Mouse (Mus musculus): Measurements from ENCODE around the gene Tbxas1. TPM values are rescaled to one million over a fixed set of nuclear protein-coding genes. Genes with fewer than 3 reads are reported as not detected.

Tbxas1 gene
- polyA plus RNA-seq, 1 experiment from 2014 or later, result 1.5 TPM

DNA sequence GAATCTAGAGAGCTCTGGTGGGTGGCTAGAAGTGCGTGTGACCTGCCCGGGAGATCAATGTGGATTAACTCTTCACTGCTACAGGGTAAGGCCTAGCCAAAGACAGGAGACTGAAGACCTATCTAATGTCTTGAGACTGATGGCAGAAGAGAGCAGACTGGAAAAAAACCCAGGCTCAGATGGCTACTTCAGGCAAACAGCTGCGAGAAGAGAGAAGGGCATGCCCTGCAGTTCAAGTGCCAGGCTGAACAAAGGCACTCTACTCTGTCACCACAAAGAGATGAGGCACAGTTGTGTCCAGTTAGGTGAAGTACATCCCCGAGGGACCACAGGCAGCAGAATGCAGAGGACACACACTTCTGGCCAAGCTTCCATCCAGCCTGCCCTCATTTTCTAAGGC lies 37.1 kb upstream of the Tbxas1 start:
- H3K9ac ChIP-seq (ENCODE audit: low read length), result no peak overlapping the region
- WGBS, result 75% methylated on average over 4 of the region's 4 CpGs

DNA sequence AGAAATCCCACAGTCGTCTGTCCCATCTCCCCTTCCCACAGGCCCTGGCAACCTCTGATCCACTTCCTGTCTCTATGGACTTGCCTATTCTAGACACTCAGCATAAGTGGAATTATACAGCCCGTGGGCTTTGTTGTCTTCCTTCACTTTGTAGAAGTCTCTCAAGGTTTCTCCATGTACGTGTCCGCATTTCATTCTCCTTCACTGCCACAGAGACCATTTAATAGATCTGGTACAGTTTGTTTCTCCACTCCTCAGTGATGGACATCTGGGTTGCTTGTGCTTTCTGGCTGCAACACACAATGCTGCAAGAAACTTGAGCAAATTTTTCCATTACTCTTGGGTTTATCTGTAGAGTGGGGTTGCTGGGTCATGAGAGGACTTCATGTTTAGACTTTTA lies 35.3 kb upstream of the Tbxas1 start:
- H3K4me3 ChIP-seq (ENCODE audit: low read depth, low read length), result no peak overlapping the region
- no peak overlapping the region for H3K4me2 ChIP-seq (ENCODE audit: low read depth, low read length, severe bottlenecking)
- no peak overlapping the region for H3K27ac ChIP-seq (ENCODE audit: low read depth, low read length)
- DNase-seq (ENCODE audit: low spot score) (no peak), ATAC-seq (replicated peaks; ENCODE audit: low FRiP score) (no peak)
- no peaks in the 10 kb centered on the region for H3K4me1 ChIP-seq (replicated peaks; ENCODE audit: control insufficient read depth, insufficient read depth, low read length)
- H3K27me3 ChIP-seq (ENCODE audit: control insufficient read depth, insufficient read depth, low read length), result no peaks in the 10 kb centered on the region
- H3K36me3 ChIP-seq (ENCODE audit: control insufficient read depth, insufficient read depth, low read length), result no peaks in the 10 kb centered on the region
- 81% methylated on average over 4 of the region's 4 CpGs for WGBS
- no peaks in the 10 kb centered on the region for H3K9me3 ChIP-seq (ENCODE audit: control insufficient read depth, low read length)
- no peak overlapping the region for H3K9ac ChIP-seq (ENCODE audit: low read length)

More for the DNA sequence above, 37.1 kb upstream of the Tbxas1 start:
- no peak overlapping the region for H3K4me3 ChIP-seq (ENCODE audit: low read depth, low read length)
- ATAC-seq (replicated peaks; ENCODE audit: low FRiP score), result no peak
- no peak overlapping the region for H3K27ac ChIP-seq (ENCODE audit: low read depth, low read length)
- no peaks in the 10 kb centered on the region for H3K9me3 ChIP-seq (ENCODE audit: control insufficient read depth, low read length)
- no peaks in the 10 kb centered on the region for H3K27me3 ChIP-seq (ENCODE audit: control insufficient read depth, insufficient read depth, low read length)
- no peak for DNase-seq (ENCODE audit: low spot score)
- no peaks in the 10 kb centered on the region for H3K4me1 ChIP-seq (replicated peaks; ENCODE audit: control insufficient read depth, insufficient read depth, low read length)
- H3K4me2 ChIP-seq (ENCODE audit: low read depth, low read length, severe bottlenecking), result no peak overlapping the region
- H3K36me3 ChIP-seq (ENCODE audit: control insufficient read depth, insufficient read depth, low read length), result no peaks in the 10 kb centered on the region

DNA sequence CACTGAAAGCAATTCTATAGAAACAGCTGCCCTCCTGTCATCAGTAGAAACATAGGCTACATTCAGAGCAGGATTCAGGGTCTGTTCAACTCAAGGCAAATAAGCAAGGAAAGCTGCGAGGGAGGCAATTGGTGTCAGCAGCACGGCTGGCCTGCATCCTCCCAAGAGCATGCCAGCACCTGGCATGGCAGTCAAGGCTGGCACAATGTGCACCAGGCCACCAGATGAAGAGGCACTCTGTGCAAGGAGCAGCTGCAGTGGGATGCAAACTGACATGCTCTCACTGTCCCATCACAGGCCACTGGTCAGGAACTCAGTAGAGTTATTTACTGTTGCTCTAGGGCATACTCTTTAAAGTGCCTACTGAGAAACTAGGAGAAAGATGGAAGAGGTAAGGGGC lies 34.8 kb upstream of the Tbxas1 start:
- H3K9me3 ChIP-seq (ENCODE audit: control insufficient read depth, low read length), result no peaks in the 10 kb centered on the region
- no peaks in the 10 kb centered on the region for H3K4me1 ChIP-seq (replicated peaks; ENCODE audit: control insufficient read depth, insufficient read depth, low read length)
- ATAC-seq (replicated peaks; ENCODE audit: low FRiP score), result no peak
- no peak overlapping the region for H3K27ac ChIP-seq (ENCODE audit: low read depth, low read length)
- no peak overlapping the region for H3K9ac ChIP-seq (ENCODE audit: low read length)
- H3K4me2 ChIP-seq (ENCODE audit: low read depth, low read length, severe bottlenecking), result no peak overlapping the region
- WGBS, result 87% methylated on average over 2 of the region's 2 CpGs
- H3K36me3 ChIP-seq (ENCODE audit: control insufficient read depth, insufficient read depth, low read length), result no peaks in the 10 kb centered on the region
- no peaks in the 10 kb centered on the region for H3K27me3 ChIP-seq (ENCODE audit: control insufficient read depth, insufficient read depth, low read length)
- DNase-seq (ENCODE audit: low spot score), result no peak
- H3K4me3 ChIP-seq (ENCODE audit: low read depth, low read length), result no peak overlapping the region

DNA sequence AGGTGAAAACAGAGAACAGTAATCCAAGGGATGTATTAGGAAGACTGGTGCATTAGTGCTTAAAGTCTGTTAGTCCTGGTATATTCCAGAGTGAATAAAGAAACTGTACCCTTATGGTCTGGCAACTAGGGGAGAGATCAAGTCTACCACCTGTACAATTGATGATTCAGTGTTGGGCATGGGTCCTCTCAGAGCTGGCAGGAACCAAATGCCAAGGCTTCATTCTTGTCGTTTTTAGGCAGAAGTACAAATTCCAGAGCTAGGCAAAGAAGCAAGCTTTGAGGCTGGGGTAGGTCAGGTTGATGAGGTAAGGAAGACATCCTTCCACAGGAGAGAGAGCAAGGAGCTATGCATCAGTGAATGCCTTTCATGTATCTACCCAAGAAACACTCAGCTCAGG lies 34.4 kb upstream of the Tbxas1 start:
- H3K36me3 ChIP-seq (ENCODE audit: control insufficient read depth, insufficient read depth, low read length), result no peaks in the 10 kb centered on the region
- H3K4me2 ChIP-seq (ENCODE audit: low read depth, low read length, severe bottlenecking), result no peak overlapping the region
- H3K9me3 ChIP-seq (ENCODE audit: control insufficient read depth, low read length), result no peaks in the 10 kb centered on the region
- no peak overlapping the region for H3K4me3 ChIP-seq (ENCODE audit: low read depth, low read length)
- DNase-seq (ENCODE audit: low spot score) (no peak), ATAC-seq (replicated peaks; ENCODE audit: low FRiP score) (no peak)
- H3K27me3 ChIP-seq (ENCODE audit: control insufficient read depth, insufficient read depth, low read length), result no peaks in the 10 kb centered on the region
- 83% methylated on average over 1 of the region's 1 CpGs for WGBS
- H3K9ac ChIP-seq (ENCODE audit: low read length), result no peak overlapping the region
- no peak overlapping the region for H3K27ac ChIP-seq (ENCODE audit: low read depth, low read length)
- H3K4me1 ChIP-seq (replicated peaks; ENCODE audit: control insufficient read depth, insufficient read depth, low read length), result no peaks in the 10 kb centered on the region

DNA sequence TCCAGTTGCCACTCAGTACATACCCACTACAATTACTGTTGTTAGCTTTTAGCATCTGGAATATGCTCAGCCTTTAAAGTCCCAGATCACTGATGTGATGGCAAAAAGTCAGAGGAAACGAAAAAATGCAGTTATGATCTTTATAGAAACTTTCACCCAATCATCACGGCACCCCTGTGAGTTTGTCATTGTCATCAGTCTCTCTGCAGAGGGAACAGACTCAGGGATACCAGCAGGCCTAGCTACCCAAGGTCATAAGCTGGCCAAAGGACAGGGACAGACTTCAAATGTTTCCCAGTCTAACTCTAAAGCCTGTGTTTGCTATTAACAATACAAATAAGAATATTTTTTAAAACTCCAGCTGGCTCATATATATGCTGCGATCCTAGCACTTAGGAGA lies 33.7 kb upstream of the Tbxas1 start:
- Histone ChIP-seq H3K36me3 (ENCODE audit: control insufficient read depth, insufficient read depth, low read length) (no peaks in the 10 kb centered on the region), H3K27me3 (ENCODE audit: control insufficient read depth, insufficient read depth, low read length) (no peaks in the 10 kb centered on the region), H3K4me3 (ENCODE audit: low read depth, low read length) (no peak overlapping the region), H3K4me2 (ENCODE audit: low read depth, low read length, severe bottlenecking) (no peak overlapping the region), H3K27ac (ENCODE audit: low read depth, low read length) (no peak overlapping the region), H3K9me3 (ENCODE audit: control insufficient read depth, low read length) (no peaks in the 10 kb centered on the region), H3K9ac (ENCODE audit: low read length) (no peak overlapping the region), H3K4me1 (replicated peaks; ENCODE audit: control insufficient read depth, insufficient read depth, low read length) (no peaks in the 10 kb centered on the region)
- ATAC-seq (replicated peaks; ENCODE audit: low FRiP score) (no peak), DNase-seq (ENCODE audit: low spot score) (no peak)
- WGBS, result 89% methylated on average over 3 of the region's 3 CpGs

DNA sequence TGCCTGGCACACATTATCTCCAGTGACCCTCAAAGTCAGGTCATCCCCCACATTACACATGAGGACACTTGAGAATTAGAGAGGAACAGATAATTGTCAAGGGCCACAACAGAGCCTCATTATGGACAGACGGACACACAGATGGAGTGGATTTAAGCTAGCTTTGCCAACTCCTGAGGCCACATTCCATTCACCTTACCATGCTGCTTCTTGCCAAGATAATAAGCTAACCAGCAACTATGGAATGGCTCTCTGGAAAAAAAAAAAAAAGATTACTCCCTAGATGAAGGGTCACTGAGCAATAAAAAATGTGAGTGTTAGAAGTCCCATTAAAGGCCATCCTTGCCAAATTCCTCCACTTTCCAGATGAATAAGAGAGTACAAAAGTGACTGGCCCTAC lies 30.1 kb upstream of the Tbxas1 start:
- H3K4me2 ChIP-seq (ENCODE audit: low read depth, low read length, severe bottlenecking), result no peak overlapping the region
- H3K27ac ChIP-seq (ENCODE audit: low read depth, low read length), result no peak overlapping the region
- peaks cover 8% of the 10 kb centered on the region for H3K4me1 ChIP-seq (replicated peaks; ENCODE audit: control insufficient read depth, insufficient read depth, low read length)
- H3K9me3 ChIP-seq (ENCODE audit: control insufficient read depth, low read length), result no peaks in the 10 kb centered on the region
- ATAC-seq (replicated peaks; ENCODE audit: low FRiP score) (no peak), DNase-seq (ENCODE audit: low spot score) (no peak)
- 38% methylated on average over 1 of the region's 1 CpGs for WGBS
- no peaks in the 10 kb centered on the region for H3K27me3 ChIP-seq (ENCODE audit: control insufficient read depth, insufficient read depth, low read length)
- no peaks in the 10 kb centered on the region for H3K36me3 ChIP-seq (ENCODE audit: control insufficient read depth, insufficient read depth, low read length)
- no peak overlapping the region for H3K4me3 ChIP-seq (ENCODE audit: low read depth, low read length)
- no peak overlapping the region for H3K9ac ChIP-seq (ENCODE audit: low read length)

DNA sequence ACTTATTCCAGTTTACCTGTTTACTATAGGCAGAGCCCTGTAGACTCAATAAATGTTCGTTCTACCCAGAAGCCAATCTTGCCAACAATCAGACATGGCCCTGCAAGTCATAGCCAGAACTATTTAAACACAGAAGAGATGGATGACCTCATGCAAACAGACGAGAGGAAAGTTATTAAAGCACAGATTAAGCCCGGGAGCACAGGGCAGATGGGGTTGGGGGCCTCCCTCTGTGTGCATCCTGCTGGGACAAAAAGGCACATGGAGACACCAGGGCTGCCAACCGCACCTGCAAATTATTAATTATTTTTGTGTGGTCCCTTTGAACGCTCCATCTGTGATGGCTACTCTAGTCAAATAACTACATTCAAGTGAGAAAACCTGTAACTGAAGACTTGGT lies 29.3 kb upstream of the Tbxas1 start:
- ATAC-seq (replicated peaks; ENCODE audit: low FRiP score) (no peak), DNase-seq (ENCODE audit: low spot score) (no peak)
- no peak overlapping the region for H3K27ac ChIP-seq (ENCODE audit: low read depth, low read length)
- peaks cover 8% of the 10 kb centered on the region for H3K4me1 ChIP-seq (replicated peaks; ENCODE audit: control insufficient read depth, insufficient read depth, low read length)
- WGBS, result 53% methylated on average over 5 of the region's 5 CpGs
- no peak overlapping the region for H3K4me2 ChIP-seq (ENCODE audit: low read depth, low read length, severe bottlenecking)
- H3K9ac ChIP-seq (ENCODE audit: low read length), result no peak overlapping the region
- no peaks in the 10 kb centered on the region for H3K9me3 ChIP-seq (ENCODE audit: control insufficient read depth, low read length)
- no peaks in the 10 kb centered on the region for H3K36me3 ChIP-seq (ENCODE audit: control insufficient read depth, insufficient read depth, low read length)
- no peak overlapping the region for H3K4me3 ChIP-seq (ENCODE audit: low read depth, low read length)
- no peaks in the 10 kb centered on the region for H3K27me3 ChIP-seq (ENCODE audit: control insufficient read depth, insufficient read depth, low read length)

DNA sequence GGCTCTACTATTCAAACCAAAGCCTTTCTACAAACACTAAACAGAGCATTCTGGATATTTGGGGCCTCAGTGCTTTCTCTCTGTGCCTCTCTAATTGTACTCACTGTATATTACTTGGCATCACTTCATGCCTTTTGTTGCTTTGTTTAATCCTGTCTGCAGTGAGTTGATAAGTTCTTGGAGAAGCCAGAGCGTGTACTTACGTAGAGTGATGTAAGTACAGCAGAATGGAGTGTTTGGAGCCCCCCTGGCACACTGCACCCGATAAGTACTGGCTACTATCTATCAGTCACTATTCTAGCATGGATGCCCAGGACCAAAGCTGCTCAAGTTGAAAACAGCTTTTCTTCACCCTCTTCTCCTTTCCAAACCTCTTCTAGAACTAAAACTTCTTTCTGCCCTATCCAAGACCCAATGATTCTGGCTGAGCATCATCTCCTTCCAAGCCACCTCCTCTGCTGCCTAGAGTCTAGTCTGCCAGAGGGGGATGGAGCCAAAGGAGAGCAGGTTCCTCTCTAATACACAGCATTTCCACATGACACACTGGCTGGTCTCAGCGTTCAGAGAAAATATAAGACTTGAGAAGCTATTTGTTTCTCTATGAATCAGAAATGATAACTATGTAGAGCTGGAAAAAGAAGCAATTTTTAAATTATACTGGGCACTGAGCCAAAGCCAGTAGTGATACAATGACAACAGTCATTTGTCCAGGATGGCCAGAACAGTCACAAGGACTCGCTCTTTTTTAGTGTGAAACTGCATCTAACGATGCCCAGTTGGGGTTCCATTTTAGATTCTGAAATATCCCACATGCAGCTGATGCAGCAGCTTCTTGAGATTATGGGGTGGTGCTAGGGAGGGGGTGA lies 28.6 kb upstream of the Tbxas1 start:
- Histone ChIP-seq H3K27me3 (ENCODE audit: control insufficient read depth, insufficient read depth, low read length) (no peaks in the 10 kb centered on the region), H3K9me3 (ENCODE audit: control insufficient read depth, low read length) (no peaks in the 10 kb centered on the region), H3K4me3 (ENCODE audit: low read depth, low read length) (no peak overlapping the region), H3K36me3 (ENCODE audit: control insufficient read depth, insufficient read depth, low read length) (no peaks in the 10 kb centered on the region), H3K9ac (ENCODE audit: low read length) (no peak overlapping the region), H3K27ac (ENCODE audit: low read depth, low read length) (no peak overlapping the region), H3K4me2 (ENCODE audit: low read depth, low read length, severe bottlenecking) (no peak overlapping the region), H3K4me1 (replicated peaks; ENCODE audit: control insufficient read depth, insufficient read depth, low read length) (peaks cover 8% of the 10 kb centered on the region)
- DNase-seq (ENCODE audit: low spot score), result no peak
- ATAC-seq (replicated peaks; ENCODE audit: low FRiP score), result no peak
- 77% methylated on average over 6 of the region's 6 CpGs for WGBS

DNA sequence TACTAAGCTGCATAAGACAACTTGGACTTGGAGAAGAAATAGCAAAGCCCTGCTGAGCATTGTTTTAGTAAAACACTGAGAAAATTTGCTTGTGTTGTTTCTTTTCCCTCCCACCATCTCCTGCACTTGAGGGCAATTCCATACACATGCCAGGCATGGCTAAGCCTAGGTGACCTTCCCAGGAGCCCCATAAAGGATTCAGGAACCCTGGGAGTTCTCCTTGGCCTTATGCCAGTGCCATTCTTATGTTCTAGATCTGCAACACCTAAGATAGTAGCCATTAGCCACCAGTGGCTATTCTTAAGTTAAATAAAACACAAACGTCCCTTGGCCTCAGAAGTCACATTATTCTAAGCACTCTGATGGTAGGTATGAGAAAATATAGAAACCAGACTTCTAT lies 27.8 kb upstream of the Tbxas1 start:
- H3K36me3 ChIP-seq (ENCODE audit: control insufficient read depth, insufficient read depth, low read length), result no peaks in the 10 kb centered on the region
- no peaks in the 10 kb centered on the region for H3K9me3 ChIP-seq (ENCODE audit: control insufficient read depth, low read length)
- H3K4me1 ChIP-seq (replicated peaks; ENCODE audit: control insufficient read depth, insufficient read depth, low read length), result peaks cover 8% of the 10 kb centered on the region
- no peak overlapping the region for H3K9ac ChIP-seq (ENCODE audit: low read length)
- H3K4me3 ChIP-seq (ENCODE audit: low read depth, low read length), result no peak overlapping the region
- DNase-seq (ENCODE audit: low spot score) (no peak), ATAC-seq (replicated peaks; ENCODE audit: low FRiP score) (no peak)
- H3K27ac ChIP-seq (ENCODE audit: low read depth, low read length), result no peak overlapping the region
- WGBS, result 71% methylated on average over 1 of the region's 1 CpGs
- H3K4me2 ChIP-seq (ENCODE audit: low read depth, low read length, severe bottlenecking), result no peak overlapping the region
- no peaks in the 10 kb centered on the region for H3K27me3 ChIP-seq (ENCODE audit: control insufficient read depth, insufficient read depth, low read length)
